Mouse (Mus musculus) thymus, adult 2 months (tissue): ENCODE data around the gene Adamtsl3.

Experiments used
- CTCF ChIP-seq: fragments of 200-500 bp; IDR thresholded peaks from 2 replicates; pipeline ENCODE4 v1.5.1; 2012; ENCODE audit warnings: mild to moderate bottlenecking, control low read depth, low read length, moderate library complexity, borderline replicate concordance; ENCODE audit not compliant: control insufficient read depth, poor library complexity, insufficient read depth; ENCODE audit errors: extremely low read depth
- POLR2A ChIP-seq: fragments of 200-500 bp; IDR thresholded peaks from 2 replicates; pipeline ENCODE4 v1.6.1; 2012; ENCODE audit warnings: mild to moderate bottlenecking, low read length, control low read depth, moderate library complexity; ENCODE audit not compliant: control insufficient read depth, poor library complexity, insufficient read depth; ENCODE audit errors: extremely low read depth

GRCm38 (mm10) chr7:82431572-82431971, 96.1 kb downstream of the Adamtsl3 start:
- TF ChIP-seq CTCF (no peak), POLR2A (no peak)
